Mouse (Mus musculus) heart, adult 18-20 months (tissue): ENCODE measurements around the gene Gzmf. TPM values are rescaled to one million over a fixed set of nuclear protein-coding genes. Genes with fewer than 3 reads are reported as not detected.
"Not testable (repeated sequence)": the region's sequence is repeated elsewhere in the genome, so short reads cannot be mapped to it uniquely, and the experiment has no call there.

Experiments used
- DNase-seq, 2 experiments: peaks; one replicate each; pipeline ENCODE4 v3.0.0; 2021 to 2022; ENCODE audit warnings: mixed read lengths in 1 of 2
- long read RNA-seq, 2 experiments: library from polyadenylated mRNA; stranded (forward); transcript quantifications; one replicate each; pipeline ENCODE4 v2.0.0; 2021
- total RNA-seq, 2 experiments: library from RNA; stranded (reverse); gene quantifications; 2 replicates each; pipeline ENCODE4 v1.2.3; 2021

Gzmf gene
- not detected for total RNA-seq
- long read RNA-seq, experiment 1: 0 reads
- long read RNA-seq, experiment 2: 0 reads

DNA sequence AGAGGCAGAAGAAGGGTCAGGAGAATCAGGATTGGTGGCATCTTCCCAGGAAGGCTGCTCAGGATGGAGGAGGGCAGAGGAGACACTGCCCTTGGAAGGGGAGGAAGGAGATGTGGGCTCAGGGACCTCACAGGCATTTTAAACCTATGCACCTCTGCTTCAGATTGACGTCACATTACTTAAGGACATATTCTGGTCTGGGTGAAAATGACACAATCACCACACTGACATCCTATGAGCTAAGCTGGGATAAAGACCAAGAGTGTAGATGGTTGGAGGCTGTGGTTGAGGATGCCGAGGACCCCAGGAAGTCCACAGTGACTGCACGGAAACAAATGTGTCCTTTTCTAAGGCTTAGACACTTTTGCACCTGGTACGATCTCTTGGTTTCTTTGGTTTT is at the start of gene Gzmf:
TSS of gene Gzmf (minus strand) at position 101 of the 400 bp plus-strand sequence.
- no peak for DNase-seq

DNA sequence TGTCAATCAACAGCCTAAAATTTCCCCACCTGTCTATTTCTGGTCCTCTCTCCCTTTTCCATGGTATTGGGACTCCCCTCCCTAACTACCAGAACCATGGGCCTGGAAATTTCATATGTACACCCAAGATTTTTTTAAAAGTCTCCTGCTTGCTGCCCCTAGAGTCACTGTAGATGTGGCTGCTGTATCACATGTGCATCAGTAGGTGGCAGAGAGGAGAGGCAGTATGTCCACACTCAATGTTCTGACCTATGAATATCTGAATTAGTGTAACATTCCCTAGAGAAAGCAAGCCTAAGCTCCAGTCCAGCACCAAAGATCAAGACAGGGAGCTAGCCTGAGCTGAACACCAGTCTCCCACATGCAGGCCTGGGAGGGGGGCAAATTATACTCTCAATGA is 29.2 kb upstream of the Gzmf start:
- DNase-seq: no peak

DNA sequence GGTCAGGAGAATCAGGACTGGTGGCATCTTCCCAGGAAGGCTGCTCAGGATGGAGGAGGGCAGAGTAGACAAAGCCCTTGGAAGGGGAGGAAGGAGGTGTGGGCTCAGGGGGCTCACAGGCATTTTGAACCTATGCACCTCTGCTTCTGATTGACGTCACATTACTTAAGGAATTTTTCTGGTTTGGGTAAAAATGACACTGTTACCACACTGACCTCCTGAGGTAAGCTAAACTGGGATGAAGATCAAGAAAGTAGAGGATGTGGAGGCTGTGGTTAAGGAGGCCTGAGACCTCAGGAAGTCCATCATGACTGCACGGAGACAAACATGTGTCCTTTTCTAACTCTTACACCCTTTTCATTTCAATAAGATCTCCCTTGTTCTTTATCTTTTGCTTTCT is 23.3 kb upstream of the Gzmf start, which contains the start of gene Gzmc:
TSS of gene Gzmc (minus strand) at position 101 of the 400 bp plus-strand sequence.
- no peak for DNase-seq

DNA sequence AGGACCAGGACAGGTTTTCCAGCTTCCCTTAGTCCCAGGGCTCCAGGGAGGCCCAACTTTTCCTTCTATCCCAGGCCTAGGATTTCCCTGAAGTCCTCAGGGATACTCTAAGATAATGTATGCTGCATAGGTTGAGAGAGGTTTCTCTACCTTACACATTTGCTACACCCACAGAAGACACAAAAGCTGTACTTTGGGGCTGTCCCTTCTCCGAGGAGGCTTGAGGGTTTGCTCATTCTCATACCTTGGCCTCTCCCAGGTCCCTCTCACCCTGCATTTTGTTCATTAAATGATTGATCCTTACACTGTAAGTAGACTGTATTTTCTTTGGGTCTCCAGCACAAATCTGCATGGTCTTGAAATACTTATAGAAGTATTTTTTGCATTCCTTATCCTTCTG is 5.6 kb downstream of the Gzmf start:
- DNase-seq: no peak

DNA sequence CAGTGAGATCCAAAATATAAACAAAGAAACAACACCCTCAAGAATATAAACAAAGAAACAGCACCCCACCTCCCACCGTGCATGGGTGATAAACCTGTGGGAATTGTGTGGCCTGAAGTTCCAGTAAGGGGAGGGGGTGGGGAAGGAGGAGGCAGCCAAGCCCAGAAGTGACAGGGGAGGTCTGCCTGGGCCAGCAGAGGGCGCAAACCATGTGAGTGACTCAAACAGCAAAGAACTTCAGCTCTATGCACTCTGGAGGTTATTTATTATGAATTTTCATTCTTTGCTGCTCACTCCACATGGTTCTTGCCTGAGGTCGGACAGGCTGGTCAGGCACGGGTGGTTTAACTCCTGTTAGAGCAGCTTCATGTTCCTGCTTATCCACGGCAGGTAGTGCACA is 6.2 kb downstream of the Gzmf start:
- not testable (repeated sequence) for DNase-seq

DNA sequence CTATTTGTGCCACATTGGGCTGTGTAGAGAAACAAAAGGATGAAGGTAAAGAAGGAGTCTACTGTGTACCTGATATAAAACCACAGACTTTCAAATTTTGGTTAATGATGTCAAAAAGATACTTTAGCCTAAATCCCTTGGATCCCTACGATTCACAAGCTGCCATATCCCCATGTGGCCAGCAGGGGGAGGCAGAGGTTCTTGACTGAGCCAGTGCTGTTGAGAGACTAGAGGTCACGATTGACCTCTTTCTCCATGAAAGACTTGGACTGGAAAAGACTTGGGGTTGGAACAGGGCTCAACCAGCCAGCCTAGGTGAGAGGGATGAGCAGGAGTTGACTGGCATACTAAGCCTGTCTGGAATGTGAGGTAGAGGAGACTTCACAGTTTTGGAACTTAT is 7.2 kb downstream of the Gzmf start:
- peak; percentile 28 to 71 for DNase-seq

DNA sequence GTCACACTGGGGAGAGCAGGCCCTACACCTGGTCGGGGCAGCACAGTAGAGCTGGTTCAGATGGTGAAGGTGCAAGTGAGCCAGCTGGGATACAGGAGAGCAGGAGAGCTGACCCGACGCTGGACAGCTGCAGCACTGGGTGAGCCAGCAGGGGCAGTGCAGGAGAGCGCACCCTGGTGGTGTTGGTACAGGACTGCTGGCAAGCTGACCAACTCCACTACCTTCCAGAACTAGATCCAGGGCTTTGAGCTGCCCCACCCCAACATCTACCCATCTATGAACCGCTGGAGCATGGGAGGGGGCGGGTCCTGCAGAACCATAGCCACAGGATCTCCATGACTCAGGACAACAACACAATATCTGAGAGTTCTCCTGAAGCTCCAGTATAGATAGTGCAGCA is 24.3 kb downstream of the Gzmf start:
- no peak for DNase-seq

DNA sequence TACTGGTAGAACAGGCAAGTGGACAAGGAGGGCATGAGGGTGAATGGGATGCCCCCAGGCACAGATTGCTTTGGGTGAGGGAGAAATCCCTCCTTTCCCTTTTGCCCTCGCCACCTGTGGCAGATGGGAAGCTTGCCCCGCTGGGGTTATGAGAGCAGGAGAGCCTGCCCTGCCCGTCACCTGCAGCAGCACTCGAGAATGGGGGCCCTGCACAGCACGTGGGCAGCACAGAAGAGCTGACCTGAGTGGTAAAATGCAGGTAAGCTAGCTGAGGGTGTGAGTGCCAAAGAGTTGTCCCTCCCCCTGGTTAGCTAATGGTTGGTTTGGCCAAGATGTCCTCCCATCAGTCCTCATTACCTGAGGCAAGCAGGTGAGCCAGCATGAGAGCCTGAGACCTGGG is 24.7 kb downstream of the Gzmf start:
- no peak for DNase-seq

DNA sequence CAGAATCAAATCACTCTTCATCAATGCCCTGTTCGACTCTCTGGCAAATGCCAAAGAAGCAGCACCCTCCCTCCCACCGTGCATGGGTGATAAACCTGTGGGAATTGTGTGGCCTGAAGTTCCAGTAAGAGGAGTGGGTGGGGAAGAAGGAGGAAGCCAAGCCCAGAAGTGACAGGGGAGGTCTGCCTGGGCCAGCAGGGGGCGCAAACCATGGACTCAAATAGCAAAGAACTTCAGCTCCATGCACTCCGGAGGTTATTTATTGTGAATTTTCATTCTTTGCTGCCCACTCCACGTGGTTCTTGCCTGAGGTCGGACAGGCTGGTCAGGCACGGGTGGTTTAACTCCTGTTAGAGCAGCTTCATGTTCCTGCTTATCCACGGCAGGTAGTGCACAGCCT is 33.6 kb downstream of the Gzmf start:
- peak in 1 of 2 experiments; percentile 13 for DNase-seq

DNA sequence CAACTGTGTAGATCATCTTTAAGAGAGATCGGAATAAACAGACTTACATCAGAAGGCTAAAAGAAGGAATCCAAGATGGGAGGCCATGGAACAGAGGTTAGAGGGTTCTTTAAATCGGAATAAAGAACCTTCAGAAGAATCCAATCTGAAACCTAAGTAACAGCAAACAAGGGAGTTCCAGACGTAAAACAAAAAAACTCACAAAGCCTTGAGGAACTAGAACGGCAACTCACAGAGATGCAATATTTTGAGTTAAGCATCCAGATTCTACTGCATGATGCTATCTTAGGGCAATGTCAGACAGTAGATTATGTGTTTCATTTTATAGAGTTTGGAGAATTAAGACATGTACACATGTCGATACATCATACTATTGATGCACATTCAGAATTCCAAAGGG is 36.7 kb downstream of the Gzmf start, which contains the start of gene Gzmn:
TSS of gene Gzmn (minus strand) at position 101 of the 400 bp plus-strand sequence.
- DNase-seq: no peak

DNA sequence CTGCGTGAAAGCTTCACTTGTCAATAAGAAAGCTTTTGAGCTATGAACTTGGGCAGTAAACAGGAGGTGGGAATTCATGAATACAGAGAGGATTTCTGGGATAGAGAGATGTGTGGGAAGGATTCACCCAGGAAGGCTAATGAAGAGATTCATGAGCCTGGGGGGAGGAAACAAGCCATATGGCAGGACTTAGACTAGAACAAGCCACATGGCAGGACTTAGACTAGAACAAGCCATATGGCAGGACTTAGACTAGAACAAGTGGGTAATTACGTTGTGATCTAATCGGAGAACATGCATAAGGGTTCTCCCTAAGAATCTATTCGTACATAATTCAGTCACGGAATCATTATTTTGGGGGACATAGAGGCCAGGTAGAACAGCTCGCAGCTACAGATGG is 37.8 kb downstream of the Gzmf start:
- no peak for DNase-seq

DNA sequence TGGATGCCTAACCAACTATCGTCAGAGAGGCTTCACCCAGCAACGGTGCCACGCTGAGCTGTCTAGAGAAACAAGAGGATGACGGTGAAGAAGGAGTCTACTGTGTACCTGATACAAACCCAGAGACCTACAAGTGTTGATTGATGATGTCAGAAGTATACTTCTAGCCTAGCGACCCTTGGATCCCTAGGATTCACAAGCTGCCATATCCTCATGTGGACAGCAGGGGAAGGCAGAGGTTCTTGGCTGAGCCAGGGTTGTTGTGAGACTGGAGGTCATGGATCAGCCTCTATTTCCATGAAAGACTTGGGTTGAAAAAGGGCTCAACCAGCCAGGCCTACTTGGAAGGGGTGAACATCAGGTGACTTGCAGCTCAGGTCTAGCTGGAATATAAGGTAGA is 38.5 kb downstream of the Gzmf start:
- no peak for DNase-seq

DNA sequence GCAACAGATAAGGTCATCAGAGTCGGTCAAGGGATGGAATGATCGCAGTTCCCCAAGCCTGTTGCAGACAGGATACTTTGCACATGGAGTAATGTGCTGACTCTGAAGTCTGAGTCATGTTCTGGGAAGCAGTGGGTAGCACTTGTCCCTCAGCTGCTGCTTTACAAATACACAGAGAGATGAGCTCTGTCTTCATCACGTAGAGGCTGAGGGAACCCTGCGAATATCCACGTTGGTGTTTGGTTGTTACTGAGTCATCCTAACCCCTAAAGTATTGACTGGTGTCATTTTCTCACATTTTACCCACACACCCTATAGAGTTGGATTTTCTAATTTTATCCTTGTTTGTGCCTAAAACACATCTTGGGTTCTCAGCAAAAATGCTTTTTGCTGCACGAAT is 43.2 kb downstream of the Gzmf start:
- DNase-seq: no peak

DNA sequence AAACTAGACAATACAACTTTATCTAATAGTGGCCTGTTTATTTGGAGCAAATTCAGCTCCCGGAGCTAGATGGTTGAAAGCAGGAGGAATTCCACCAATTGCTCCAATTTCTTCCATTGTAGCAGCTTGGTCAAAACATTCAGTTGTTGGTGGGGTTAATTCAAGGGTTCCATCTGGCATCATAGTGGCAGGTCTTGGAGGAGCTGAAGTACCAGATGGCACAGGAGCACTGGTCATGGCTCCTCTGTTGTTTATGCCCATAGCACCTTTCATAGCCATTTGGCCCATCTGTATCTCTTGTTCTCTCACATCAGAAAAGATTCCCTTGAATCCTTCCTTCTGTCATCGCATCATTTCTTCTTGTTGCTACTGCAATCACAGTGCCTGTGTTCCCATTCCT is 49.1 kb downstream of the Gzmf start:
- DNase-seq: no peak

DNA sequence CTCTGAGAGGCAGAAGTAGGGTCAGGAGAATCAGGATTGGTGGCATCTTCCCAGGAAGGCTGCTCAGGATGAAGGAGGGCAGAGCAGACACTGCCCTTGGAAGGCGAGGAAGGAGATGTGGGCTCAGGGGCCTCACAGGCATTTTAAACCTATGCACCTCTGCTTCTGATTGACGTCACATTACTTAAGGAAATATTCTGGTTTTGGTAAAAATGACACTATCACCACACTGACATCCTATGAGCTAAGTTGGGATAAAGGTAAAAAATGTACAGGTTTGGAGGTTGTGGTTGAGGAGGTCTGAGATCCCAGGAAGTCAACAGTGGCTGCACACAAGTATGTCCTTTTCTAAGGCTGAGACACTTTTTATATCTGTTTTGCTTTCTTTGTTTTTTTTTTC is 51.7 kb downstream of the Gzmf start, which contains the start of gene Gzmg:
TSS of gene Gzmg (minus strand) at position 101 of the 400 bp plus-strand sequence.
- DNase-seq: not testable (repeated sequence)

DNA sequence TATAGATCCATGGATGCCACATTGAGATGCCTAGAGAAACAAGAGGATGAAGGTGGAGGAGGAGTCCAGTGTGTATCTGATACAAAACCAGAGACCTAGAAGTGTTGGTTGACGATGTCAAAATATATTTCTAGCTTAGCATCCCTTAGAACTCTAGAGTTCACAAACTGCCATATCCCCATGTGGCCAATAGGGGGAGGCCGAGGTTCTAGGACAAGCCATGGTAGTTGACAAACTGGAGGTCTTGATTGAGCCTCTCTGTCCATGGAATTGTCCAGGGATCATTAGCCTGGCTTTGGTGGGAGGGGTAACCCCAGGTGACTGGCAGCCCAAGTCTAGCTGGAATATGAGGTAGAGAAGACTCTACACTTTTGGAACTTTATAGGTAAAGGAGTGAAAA is 55.9 kb downstream of the Gzmf start:
- no peak for DNase-seq

Other genes starting within 250 kb of the Gzmf start
- not detected for gene Mcpt1, start 193.4 kb downstream of the Gzmf start, total RNA-seq
- not detected for gene Mcpt9, start 180.9 kb downstream of the Gzmf start, total RNA-seq
- gene Mcpt2, start 169.4 kb downstream of the Gzmf start, total RNA-seq: not detected
- gene Mcpt4, start 149.1 kb downstream of the Gzmf start, total RNA-seq: 1 to 10 TPM; 1.3 to 1.6 TPM
- gene Mcpt8, start 126.1 kb downstream of the Gzmf start, total RNA-seq: not detected
- gene Ctsg, start 108.8 kb downstream of the Gzmf start, total RNA-seq: not detected
- not detected for gene Gzme, start 90.8 kb downstream of the Gzmf start, total RNA-seq
- gene Gzmd, start 78.8 kb downstream of the Gzmf start, total RNA-seq: not detected
- gene Gzmg, start 51.8 kb downstream of the Gzmf start, total RNA-seq: not detected
- gene Gzmn, start 36.8 kb downstream of the Gzmf start, total RNA-seq: not detected
- gene Gzmc, start 23.2 kb upstream of the Gzmf start, total RNA-seq: not detected
- gene Gzmb, start 50.8 kb upstream of the Gzmf start, total RNA-seq: under 1 TPM in 1 of 2 experiments, not detected in 1; 0.30 TPM
- gene Atp12a, start 153.7 kb upstream of the Gzmf start, total RNA-seq: not detected
- under 1 TPM; 0.51 to 0.57 TPM for gene Rnf17, start 191.2 kb upstream of the Gzmf start, total RNA-seq